Mouse (Mus musculus): ENCODE results near the gene Zfp566.

DNA sequence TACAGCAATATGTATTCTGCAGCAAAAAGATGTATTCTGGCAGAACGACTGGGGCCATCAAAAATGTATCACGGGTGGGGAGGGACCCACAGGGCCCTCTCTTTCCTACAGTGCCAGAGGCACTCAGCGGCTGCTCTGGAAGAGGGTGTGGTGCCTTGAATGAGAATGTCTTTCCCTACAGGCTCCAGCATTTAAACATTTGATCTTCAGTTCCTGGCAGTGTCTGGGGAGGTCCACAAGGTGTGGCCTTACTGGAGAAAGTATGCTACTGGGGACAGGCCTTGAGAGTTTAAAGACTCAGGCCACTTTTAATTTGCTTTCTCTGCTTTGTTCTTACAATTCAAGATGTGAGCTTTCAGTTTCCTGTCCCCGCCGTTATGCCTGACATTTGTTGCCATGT is 25.7 kb upstream of the Zfp566 start:
- TF ChIP-seq MAFK (IDR thresholded peaks at IDR 0.05; ENCODE audit: insufficient read depth, low read depth, low read length) (no peak), ZC3H11A (IDR thresholded peaks at IDR 0.05; ENCODE audit: borderline replicate concordance, low read depth, low read length) (no peak)

All from ES-E14 (cell line).